Mouse (Mus musculus): ENCODE measurements around the gene Cplane1.

- TF ChIP-seq REST (IDR thresholded peaks at IDR 0.05; ENCODE audit: insufficient read depth, insufficient read length) (no peak), POLR2AphosphoS2 (IDR thresholded peaks at IDR 0.05; ENCODE audit: insufficient read length, low read depth) (no peak), POLR2A (IDR thresholded peaks at IDR 0.05; ENCODE audit: insufficient read length, low read depth) (no peak), MAX (IDR thresholded peaks at IDR 0.05; ENCODE audit: low read depth) (no peak)
Observed at GRCm38 (mm10) chr15:8190435-8190834, 21.5 kb downstream of the Cplane1 start.

Data from myocyte (in vitro differentiated cells).